Mouse (Mus musculus): ENCODE measurements around the gene Actn2. TPM values are rescaled to one million over a fixed set of nuclear protein-coding genes. Genes with fewer than 3 reads are reported as not detected.

The Actn2 gene
- polyA plus RNA-seq (2017; shearing (Covaris generic)), result 2.5 TPM

GRCm38 (mm10) chr13:12340183-12340975 is at the start of gene Actn2:
Gene Actn2, minus strand, starts transcription at chr13:12340760.

DNA sequence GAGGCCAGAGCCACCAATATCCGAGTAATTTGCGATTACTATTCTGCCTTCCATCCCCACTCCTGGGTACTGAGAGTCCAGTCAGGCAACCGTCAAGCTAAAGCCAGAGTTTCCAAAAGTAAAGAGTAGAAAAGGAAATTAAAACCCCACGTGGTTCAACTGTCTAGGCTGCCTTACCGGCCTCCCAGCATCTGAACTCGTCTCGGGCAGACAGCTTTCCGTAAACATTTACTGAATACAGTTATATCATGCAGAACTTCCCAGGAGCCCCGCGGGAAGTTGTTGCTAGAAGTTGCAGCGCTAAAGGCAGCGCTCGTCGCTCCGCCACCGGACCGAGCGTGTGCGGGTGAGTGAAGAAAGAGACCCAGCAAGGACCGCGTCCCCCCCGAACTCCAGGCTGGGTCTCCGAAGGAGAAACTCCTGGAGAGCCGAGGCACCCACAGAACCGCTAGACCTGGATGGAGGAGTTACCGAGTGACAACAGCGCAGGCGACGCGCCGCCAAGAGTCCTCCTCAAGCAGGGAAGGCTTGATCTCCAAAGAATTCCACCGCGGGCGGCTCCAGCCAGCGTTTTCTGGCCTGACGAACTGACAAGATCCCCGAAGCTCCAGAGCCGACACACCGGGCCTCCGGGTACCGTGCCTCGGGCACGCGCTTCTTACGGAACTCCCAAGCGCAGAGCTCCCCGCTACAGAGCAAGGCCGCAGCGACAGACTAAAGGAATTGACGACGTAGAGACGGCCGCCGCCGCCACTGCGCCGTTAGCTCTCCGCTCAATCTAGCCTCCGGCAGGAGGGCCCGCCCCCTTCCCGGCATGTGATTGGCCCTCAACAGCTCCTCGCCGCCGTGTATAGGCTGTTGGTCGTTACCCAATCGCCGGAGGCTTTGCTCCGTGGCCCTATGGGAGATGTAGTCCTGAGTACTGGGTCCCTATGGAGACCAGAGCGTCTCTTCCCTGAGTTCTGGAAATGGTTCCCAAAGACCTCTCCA is 82.9 kb downstream of the Actn2 start, which contains the start of gene Mtr:
Gene Mtr, minus strand, starts transcription at position 723 of the 990 bp plus-strand sequence.

Other genes starting within 250 kb of the Actn2 start
- 0.34 TPM for gene Ryr2, start 233.8 kb downstream of the Actn2 start, polyA plus RNA-seq (2017; shearing (Covaris generic))
- 22.7 TPM for gene Mtr, start 82.6 kb downstream of the Actn2 start, polyA plus RNA-seq (2017; shearing (Covaris generic))
- 40.6 TPM for gene Heatr1, start 54.3 kb upstream of the Actn2 start, polyA plus RNA-seq (2017; shearing (Covaris generic))
- gene Lgals8, start 124.2 kb upstream of the Actn2 start, polyA plus RNA-seq (2017; shearing (Covaris generic)), result 55.1 TPM
- gene Edaradd, start 179.7 kb upstream of the Actn2 start, polyA plus RNA-seq (2017; shearing (Covaris generic)), result 0.84 TPM
- 18.5 TPM for gene Ero1lb, start 225.1 kb upstream of the Actn2 start, polyA plus RNA-seq (2017; shearing (Covaris generic))